ENCODE assay signal across 8 mouse cellular contexts in the genomic region with DNA sequence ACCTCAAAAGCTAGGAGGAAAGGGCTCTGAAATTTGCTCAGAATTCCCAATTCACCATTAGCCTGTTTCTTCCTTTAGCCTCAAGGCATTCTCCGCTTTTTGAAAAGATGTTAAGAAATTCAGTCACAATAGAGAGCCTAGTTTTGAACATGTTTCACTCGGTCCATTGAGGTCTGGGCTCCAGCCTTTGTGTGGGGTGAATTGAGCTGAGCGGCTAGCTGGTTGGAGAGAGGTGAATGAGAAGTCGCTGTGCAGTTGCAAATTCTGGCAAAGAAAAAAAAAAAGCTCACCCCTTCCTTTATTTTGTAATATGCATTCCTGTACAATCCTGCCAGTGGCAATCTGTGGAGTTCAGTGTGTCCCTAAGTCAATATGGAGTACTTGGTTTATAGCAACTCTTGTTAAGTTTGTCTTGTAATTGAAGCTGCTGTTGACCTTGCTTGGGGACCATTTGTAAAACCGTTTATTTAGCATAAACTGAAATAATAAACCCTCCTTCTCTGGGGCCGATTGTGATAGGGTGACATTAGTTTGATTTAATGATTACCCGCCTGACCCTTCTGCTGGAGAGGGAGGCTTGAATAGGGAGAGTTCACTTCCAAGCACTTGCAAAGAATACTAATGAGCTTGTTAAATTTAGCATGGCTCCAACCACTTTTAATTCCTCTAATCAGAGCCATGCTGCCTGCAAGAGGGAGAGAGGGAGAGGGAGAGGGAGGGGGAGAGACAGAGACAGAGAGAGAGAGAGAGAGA.
DNase-seq lines count a peak whose midpoint lies in the region; ATAC-seq lines count a peak whose summit lies in the region.

No protein-coding gene starts in this region.

- H3K4me1 ChIP-seq in embryonic facial prominence, embryonic 10.5 days, result peaks cover 88% of the 10 kb centered on the region
- H3K4me1 ChIP-seq in hindbrain, embryonic 15.5 days (replicated peaks), result peaks cover 45% of the 10 kb centered on the region
- H3K4me1 ChIP-seq in midbrain, embryonic 14.5 days (ENCODE audit: control insufficient read depth, insufficient read depth, low read length), result peaks cover 51% of the 10 kb centered on the region
- H3K4me1 ChIP-seq in liver, embryonic 11.5 days (replicated peaks; ENCODE audit: control insufficient read depth, insufficient read depth, low read length), result 0 out of 2 replicates have a peak, but pooled peaks cover 5% of the 10 kb centered on the region

- H3K4me2 ChIP-seq in hindbrain, embryonic 15.5 days, result no peak overlapping the region
- peak overlapping the region; percentile 16 for H3K4me2 ChIP-seq in midbrain, embryonic 14.5 days (ENCODE audit: low read length)
- no peak overlapping the region for H3K4me2 ChIP-seq in liver, embryonic 11.5 days

- H3K36me3 ChIP-seq in embryonic facial prominence, embryonic 10.5 days (replicated peaks), result peaks cover 8% of the 10 kb centered on the region; the same call in 1 of the 2 replicates
- no peaks in the 10 kb centered on the region for H3K36me3 ChIP-seq in hindbrain, embryonic 15.5 days
- no peaks in the 10 kb centered on the region for H3K36me3 ChIP-seq in midbrain, embryonic 14.5 days (ENCODE audit: control insufficient read depth, insufficient read depth, low read length)
- H3K36me3 ChIP-seq in liver, embryonic 11.5 days (ENCODE audit: control insufficient read depth, insufficient read depth, low read length), result no peaks in the 10 kb centered on the region

- no peaks in the 10 kb centered on the region for H3K27me3 ChIP-seq in embryonic facial prominence, embryonic 10.5 days (replicated peaks; ENCODE audit: low read depth, poor library complexity, severe bottlenecking)
- H3K27me3 ChIP-seq in hindbrain, embryonic 15.5 days, result no peaks in the 10 kb centered on the region
- no peaks in the 10 kb centered on the region for H3K27me3 ChIP-seq in midbrain, embryonic 14.5 days (ENCODE audit: control insufficient read depth, insufficient read depth, low read length)
- no peaks in the 10 kb centered on the region for H3K27me3 ChIP-seq in liver, embryonic 11.5 days (replicated peaks; ENCODE audit: control insufficient read depth, insufficient read depth, low read length)

- ATAC-seq in hindbrain, embryonic 15.5 days (ENCODE audit: low FRiP score, low read depth), result peak; percentile 57
- ATAC-seq in midbrain, embryonic 14.5 days (ENCODE audit: low FRiP score, low TSS enrichment), result peak; percentile 64
- no peak for ATAC-seq in liver, embryonic 11.5 days (replicated peaks; ENCODE audit: low FRiP score)
- no peak for ATAC-seq in cerebellum, adult (ENCODE audit: insufficient number of reproducible peaks, low FRiP score, low TSS enrichment)

- H3K9ac ChIP-seq in hindbrain, embryonic 15.5 days, result no peak overlapping the region
- H3K9ac ChIP-seq in midbrain, embryonic 14.5 days (replicated peaks; ENCODE audit: low read length), result no peak overlapping the region
- H3K9ac ChIP-seq in liver, embryonic 11.5 days (ENCODE audit: low read depth, low read length), result no peak overlapping the region

- H3K4me3 ChIP-seq in embryonic facial prominence, embryonic 10.5 days, result no peak overlapping the region
- no peak overlapping the region for H3K4me3 ChIP-seq in hindbrain, embryonic 15.5 days
- H3K4me3 ChIP-seq in midbrain, embryonic 14.5 days (replicated peaks; ENCODE audit: low read depth, low read length), result no peak overlapping the region
- no peak overlapping the region for H3K4me3 ChIP-seq in liver, embryonic 11.5 days (ENCODE audit: low read depth, low read length)

- 16% methylated on average over 7 of the region's 7 CpGs for WGBS in embryonic facial prominence, embryonic 10.5 days
- WGBS in hindbrain, embryonic 15.5 days, result 14% methylated on average over 7 of the region's 7 CpGs
- WGBS in midbrain, embryonic 14.5 days, result 3% methylated on average over 7 of the region's 7 CpGs
- 61% methylated on average over 7 of the region's 7 CpGs for WGBS in liver, embryonic 11.5 days

- no peaks in the 10 kb centered on the region for H3K9me3 ChIP-seq in embryonic facial prominence, embryonic 10.5 days
- no peaks in the 10 kb centered on the region for H3K9me3 ChIP-seq in hindbrain, embryonic 15.5 days
- no peaks in the 10 kb centered on the region for H3K9me3 ChIP-seq in midbrain, embryonic 14.5 days (ENCODE audit: control insufficient read depth, low read length)
- H3K9me3 ChIP-seq in liver, embryonic 11.5 days (ENCODE audit: control insufficient read depth, low read length), result no peaks in the 10 kb centered on the region

- peak overlapping the region; percentile 54 for H3K27ac ChIP-seq in embryonic facial prominence, embryonic 10.5 days (replicated peaks)
- H3K27ac ChIP-seq in hindbrain, embryonic 15.5 days (replicated peaks), result peak overlapping the region; percentile 32
- peak overlapping the region; percentile 67 for H3K27ac ChIP-seq in midbrain, embryonic 14.5 days (replicated peaks; ENCODE audit: low read depth, low read length)
- no peak overlapping the region for H3K27ac ChIP-seq in liver, embryonic 11.5 days (ENCODE audit: low read depth, low read length)

- peak; percentile 37 for DNase-seq in kidney, adult 9 months
- no peak for DNase-seq in kidney, postnatal 10 days
- DNase-seq in embryonic facial prominence, embryonic 10.5 days (ENCODE audit: low spot score), result peak; percentile 46
- peak; percentile 84 for DNase-seq in midbrain, embryonic 14.5 days
- no peak for DNase-seq in liver, embryonic 11.5 days (ENCODE audit: low spot score)
- no peak for DNase-seq in urinary bladder, postnatal 14 days (ENCODE audit: low spot score)

Comparison
In these comparisons a context has a peak if more than half of its experiments do, and no peak if none do; other contexts are left out.
1. DNase-seq: peak in kidney, adult 9 months (single experiment), embryonic facial prominence, embryonic 10.5 days (single experiment) and midbrain, embryonic 14.5 days (single experiment); none in kidney, postnatal 10 days (single experiment), liver, embryonic 11.5 days (single experiment) and urinary bladder, postnatal 14 days (single experiment).
2. ATAC-seq: peak in hindbrain, embryonic 15.5 days (single experiment) and midbrain, embryonic 14.5 days (single experiment); none in liver, embryonic 11.5 days (single experiment) and cerebellum, adult (single experiment).